Mouse (Mus musculus) liver, embryonic 15.5 days (tissue): Measurements from ENCODE around the gene Selenos. TPM values are rescaled to one million over a fixed set of nuclear protein-coding genes. Genes with fewer than 3 reads are reported as not detected.

ENCODE experiments used
- ATAC-seq: fragments of 200-750 bp; cut with Nextera tagmentation; 2 replicates; pipeline ENCODE4 v1.8.0; 2017; ENCODE audit warnings: moderate number of reproducible peaks, mild to moderate bottlenecking, moderate library complexity; ENCODE audit not compliant: insufficient read depth
- H3K27ac ChIP-seq: fragments of 300-500 bp; sonication (generic); replicated peaks from 2 replicates; pipeline ENCODE4 v1.5.1; 2015; ENCODE audit warnings: mild to moderate bottlenecking, inconsistent platforms
- H3K27me3 ChIP-seq: fragments of 300-500 bp; sonication (generic); 2 replicates; pipeline ENCODE4 v1.6.1; 2015; ENCODE audit warnings: mild to moderate bottlenecking, inconsistent platforms
- H3K36me3 ChIP-seq: fragments of 300-500 bp; sonication (generic); replicated peaks from 2 replicates; pipeline ENCODE4 v1.6.1; 2015; ENCODE audit warnings: moderate library complexity, mild to moderate bottlenecking, inconsistent platforms
- H3K4me1 ChIP-seq: fragments of 300-500 bp; sonication (generic); replicated peaks from 2 replicates; pipeline ENCODE4 v1.6.1; 2015; ENCODE audit warnings: inconsistent platforms
- H3K4me2 ChIP-seq: fragments of 300-500 bp; sonication (generic); 2 replicates; pipeline ENCODE4 v1.6.1; 2015; ENCODE audit warnings: moderate library complexity, mild to moderate bottlenecking, inconsistent platforms
- H3K4me3 ChIP-seq: fragments of 300-500 bp; sonication (generic); replicated peaks from 2 replicates; pipeline ENCODE4 v1.5.1; 2015; ENCODE audit warnings: mild to moderate bottlenecking, inconsistent platforms
- H3K9ac ChIP-seq: fragments of 300-500 bp; sonication (generic); 2 replicates; pipeline ENCODE4 v1.6.1; 2015; ENCODE audit warnings: moderate library complexity, mild to moderate bottlenecking, inconsistent platforms
- H3K9me3 ChIP-seq: fragments of 300-500 bp; sonication (generic); replicated peaks from 2 replicates; pipeline ENCODE4 v1.6.1; 2016; ENCODE audit warnings: inconsistent platforms
- WGBS: fragments of 180-500 bp; shearing (Covaris S2); methylation state at CpG from one replicate; pipeline ENCODE4 v1.1.7; 2015; ENCODE audit warnings: mixed read lengths; ENCODE audit not compliant: insufficient replicate concordance; 5-methylcytosine and 5-hydroxymethylcytosine counted together
- polyA plus RNA-seq: library from polyadenylated mRNA; unstranded; fragments of >200 nt; fragmentation: Nextera tagmentation; extraction: Ambion mirVana; gene quantifications from 2 replicates; pipeline ENCODE4 v1.2.1, GENCODE M21; 2015

The Selenos gene
- polyA plus RNA-seq, 1 experiment from 2014 or later: 65.4 TPM

GRCm38 (mm10) chr7:66088077-66088476 is 8.6 kb downstream of the Selenos start:
- WGBS: 51% methylated on average over 2 of the region's 2 CpGs
- Histone ChIP-seq H3K4me3 (no peak overlapping the region), H3K4me1 (no peaks in the 10 kb centered on the region), H3K36me3 (peaks cover 79% of the 10 kb centered on the region), H3K27me3 (no peaks in the 10 kb centered on the region), H3K4me2 (no peak overlapping the region), H3K27ac (no peak overlapping the region), H3K9me3 (no peaks in the 10 kb centered on the region), H3K9ac (no peak overlapping the region)
- no peak for ATAC-seq

- no peak overlapping the region for H3K4me2 ChIP-seq
- ATAC-seq: no peak
- H3K27me3 ChIP-seq: no peaks in the 10 kb centered on the region
- no peak overlapping the region for H3K9ac ChIP-seq
- H3K4me1 ChIP-seq: no peaks in the 10 kb centered on the region
- 81% methylated on average over 11 of the region's 11 CpGs for WGBS
- H3K4me3 ChIP-seq: no peak overlapping the region
- no peak overlapping the region for H3K27ac ChIP-seq
- H3K9me3 ChIP-seq: no peaks in the 10 kb centered on the region
- H3K36me3 ChIP-seq: peaks cover 56% of the 10 kb centered on the region
Observed at GRCm38 (mm10) chr7:66090676-66091190, 11.3 kb downstream of the Selenos start.

GRCm38 (mm10) chr7:66091553-66091952 is 12.1 kb downstream of the Selenos start:
- Histone ChIP-seq H3K36me3 (peaks cover 48% of the 10 kb centered on the region), H3K27me3 (no peaks in the 10 kb centered on the region), H3K9me3 (no peaks in the 10 kb centered on the region), H3K4me2 (no peak overlapping the region), H3K4me3 (no peak overlapping the region), H3K9ac (no peak overlapping the region), H3K27ac (no peak overlapping the region), H3K4me1 (no peaks in the 10 kb centered on the region)
- 66% methylated on average over 7 of the region's 7 CpGs for WGBS
- no peak for ATAC-seq

- Histone ChIP-seq H3K4me2 (no peak overlapping the region), H3K36me3 (peaks cover 37% of the 10 kb centered on the region), H3K4me3 (no peak overlapping the region), H3K9ac (no peak overlapping the region), H3K4me1 (no peaks in the 10 kb centered on the region), H3K9me3 (no peaks in the 10 kb centered on the region), H3K27ac (no peak overlapping the region), H3K27me3 (no peaks in the 10 kb centered on the region)
- WGBS: 67% methylated on average over 8 of the region's 8 CpGs
- ATAC-seq: no peak
Observed at GRCm38 (mm10) chr7:66092656-66093055, 13.2 kb downstream of the Selenos start.

GRCm38 (mm10) chr7:66094141-66094540 is 14.7 kb downstream of the Selenos start:
- Histone ChIP-seq H3K27ac (no peak overlapping the region), H3K4me2 (no peak overlapping the region), H3K4me1 (no peaks in the 10 kb centered on the region), H3K27me3 (no peaks in the 10 kb centered on the region), H3K9me3 (no peaks in the 10 kb centered on the region), H3K4me3 (no peak overlapping the region), H3K36me3 (peaks cover 24% of the 10 kb centered on the region), H3K9ac (no peak overlapping the region)
- ATAC-seq: no peak
- WGBS: 60% methylated on average over 5 of the region's 5 CpGs

- Histone ChIP-seq H3K27me3 (0 out of 2 replicates have a peak, but pooled peaks cover 5% of the 10 kb centered on the region), H3K27ac (no peak overlapping the region)
- 62% methylated on average over 7 of the region's 7 CpGs for WGBS
Observed at GRCm38 (mm10) chr7:66098803-66099202, 19.4 kb downstream of the Selenos start.

GRCm38 (mm10) chr7:66101866-66102265 is 22.4 kb downstream of the Selenos start:
- Histone ChIP-seq H3K27ac (no peak overlapping the region), H3K27me3 (peaks cover 10% of the 10 kb centered on the region; the same call in 1 of the 2 replicates), H3K36me3 (no peaks in the 10 kb centered on the region), H3K9me3 (no peaks in the 10 kb centered on the region), H3K4me3 (no peak overlapping the region), H3K4me1 (no peaks in the 10 kb centered on the region), H3K4me2 (no peak overlapping the region), H3K9ac (no peak overlapping the region)
- 5% methylated on average over 4 of the region's 4 CpGs for WGBS
- no peak for ATAC-seq

More at GRCm38 (mm10) chr7:66098803-66099202, 19.4 kb downstream of the Selenos start:
- Histone ChIP-seq H3K36me3 (no peaks in the 10 kb centered on the region), H3K4me1 (no peaks in the 10 kb centered on the region), H3K4me2 (no peak overlapping the region), H3K9me3 (no peaks in the 10 kb centered on the region), H3K4me3 (no peak overlapping the region), H3K9ac (no peak overlapping the region)
- no peak for ATAC-seq

GRCm38 (mm10) chr7:66104531-66104930 is 25.1 kb downstream of the Selenos start:
- H3K4me3 ChIP-seq: no peak overlapping the region
- peaks cover 18% of the 10 kb centered on the region for H3K27me3 ChIP-seq
- no peak for ATAC-seq
- H3K36me3 ChIP-seq: no peaks in the 10 kb centered on the region
- H3K27ac ChIP-seq: no peak overlapping the region
- no peak overlapping the region for H3K4me2 ChIP-seq
- H3K9ac ChIP-seq: no peak overlapping the region
- WGBS: 67% methylated on average over 5 of the region's 5 CpGs
- peaks cover 12% of the 10 kb centered on the region for H3K4me1 ChIP-seq
- H3K9me3 ChIP-seq: no peaks in the 10 kb centered on the region

DNA sequence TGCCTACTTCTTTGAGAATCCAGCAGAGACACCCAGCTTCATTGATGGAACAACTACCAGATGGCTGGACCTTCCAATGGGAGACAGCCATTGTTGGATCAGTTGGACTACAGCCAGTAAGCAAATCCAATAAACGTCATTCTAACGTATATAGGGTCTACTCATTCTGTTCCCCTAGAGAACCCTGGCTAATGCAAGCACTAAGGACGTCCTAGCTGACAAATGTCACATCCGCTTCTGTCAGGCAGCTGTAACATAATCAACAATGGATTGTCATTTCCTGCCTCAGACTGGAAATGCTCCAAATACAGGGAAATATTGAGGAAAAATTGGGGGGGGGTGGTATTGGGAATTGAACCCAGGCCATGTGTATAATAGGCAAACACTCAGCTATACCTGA is 26.3 kb downstream of the Selenos start:
- Histone ChIP-seq H3K9me3 (no peaks in the 10 kb centered on the region), H3K4me3 (no peak overlapping the region), H3K4me2 (no peak overlapping the region), H3K36me3 (no peaks in the 10 kb centered on the region), H3K27ac (no peak overlapping the region), H3K27me3 (peaks cover 14% of the 10 kb centered on the region), H3K4me1 (peaks cover 20% of the 10 kb centered on the region), H3K9ac (no peak overlapping the region)
- no peak for ATAC-seq
- 53% methylated on average over 4 of the region's 4 CpGs for WGBS

DNA sequence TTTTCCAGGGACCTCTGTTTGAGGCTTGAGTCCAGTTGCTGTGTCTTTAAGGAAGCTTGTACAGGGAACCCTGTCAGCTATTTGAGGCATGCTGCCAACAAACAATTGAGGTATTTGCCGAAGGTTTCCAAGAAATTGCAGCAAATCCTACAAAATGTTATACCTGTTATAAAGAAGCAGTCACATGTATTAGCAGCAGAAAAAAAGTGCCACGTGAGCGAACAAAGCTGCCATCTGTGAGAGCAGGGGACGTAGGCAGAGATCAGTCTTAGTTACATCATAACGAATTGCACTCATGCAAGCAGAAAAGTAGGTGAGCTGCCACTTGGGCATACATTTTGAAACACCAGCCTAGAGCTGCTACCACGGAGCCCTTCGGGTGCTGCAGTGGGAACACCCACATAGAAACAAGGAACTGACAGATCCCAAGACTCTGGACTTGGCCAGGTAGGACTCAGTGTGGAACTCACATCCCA is 27.2 kb downstream of the Selenos start:
- WGBS: 60% methylated on average over 7 of the region's 7 CpGs
- H3K4me1 ChIP-seq: peaks cover 27% of the 10 kb centered on the region
- H3K4me2 ChIP-seq: no peak overlapping the region
- H3K9me3 ChIP-seq: no peaks in the 10 kb centered on the region
- H3K27ac ChIP-seq: no peak overlapping the region
- no peak overlapping the region for H3K4me3 ChIP-seq
- no peak for ATAC-seq
- H3K27me3 ChIP-seq: peaks cover 14% of the 10 kb centered on the region
- H3K9ac ChIP-seq: no peak overlapping the region
- no peaks in the 10 kb centered on the region for H3K36me3 ChIP-seq

DNA sequence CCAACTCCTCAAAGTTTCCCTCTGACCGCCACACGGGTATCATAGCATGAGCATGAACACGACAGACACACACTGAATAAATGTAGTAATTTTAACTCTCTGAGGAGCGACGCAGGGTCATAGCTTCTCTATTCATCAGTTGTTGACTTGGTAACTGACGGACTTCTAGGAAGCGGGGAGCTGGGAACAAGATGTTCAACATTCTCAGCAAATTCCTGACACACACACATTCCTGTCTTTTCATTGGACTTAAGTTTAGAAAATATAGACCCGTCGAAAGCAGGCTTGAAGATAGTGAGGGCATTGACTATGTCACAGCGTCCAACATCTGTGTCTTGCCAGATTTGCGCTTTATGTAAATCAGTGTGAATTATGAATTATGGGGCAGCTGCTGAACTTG is 27.8 kb downstream of the Selenos start:
- Histone ChIP-seq H3K9me3 (no peaks in the 10 kb centered on the region), H3K4me1 (peaks cover 33% of the 10 kb centered on the region), H3K27ac (no peak overlapping the region), H3K4me3 (no peak overlapping the region), H3K4me2 (no peak overlapping the region), H3K36me3 (no peaks in the 10 kb centered on the region), H3K27me3 (peaks cover 14% of the 10 kb centered on the region), H3K9ac (no peak overlapping the region)
- no peak for ATAC-seq
- WGBS: 73% methylated on average over 11 of the region's 11 CpGs

GRCm38 (mm10) chr7:66107930-66108329 is 28.5 kb downstream of the Selenos start:
- Histone ChIP-seq H3K4me2 (peak overlapping the region; percentile 99), H3K4me1 (peaks cover 39% of the 10 kb centered on the region), H3K27ac (no peak overlapping the region), H3K36me3 (no peaks in the 10 kb centered on the region), H3K9me3 (no peaks in the 10 kb centered on the region), H3K9ac (no peak overlapping the region), H3K4me3 (no peak overlapping the region), H3K27me3 (peaks cover 14% of the 10 kb centered on the region)
- WGBS: 12% methylated on average over 7 of the region's 7 CpGs
- ATAC-seq: no peak
